Mouse (Mus musculus) embryonic facial prominence, embryonic 12.5 days (tissue): ENCODE measurements around the gene Olfr643. TPM values are rescaled to one million over a fixed set of nuclear protein-coding genes. Genes with fewer than 3 reads are reported as not detected.

Experiments
- ATAC-seq: fragments of 200-750 bp; cut with Nextera tagmentation; 2 replicates; pipeline ENCODE4 v1.8.0; 2017; ENCODE audit not compliant: insufficient number of reproducible peaks, insufficient read depth, low FRiP score, low TSS enrichment
- H3K27ac ChIP-seq: fragments of 300-500 bp; sonication (generic); 2 replicates; pipeline ENCODE4 v1.5.1; 2016; ENCODE audit warnings: mild to moderate bottlenecking
- H3K27me3 ChIP-seq: fragments of 300-500 bp; sonication (generic); 2 replicates; pipeline ENCODE4 v1.6.1; 2016; ENCODE audit warnings: mild to moderate bottlenecking, moderate library complexity
- H3K36me3 ChIP-seq: fragments of 300-500 bp; sonication (generic); 2 replicates; pipeline ENCODE4 v1.6.1; 2016; ENCODE audit warnings: mild to moderate bottlenecking
- H3K4me1 ChIP-seq: fragments of 300-500 bp; sonication (generic); 2 replicates; pipeline ENCODE4 v1.6.1; 2016
- H3K4me2 ChIP-seq: fragments of 300-500 bp; sonication (generic); replicated peaks from 2 replicates; pipeline ENCODE4 v1.6.1; 2016; ENCODE audit warnings: mild to moderate bottlenecking, moderate library complexity
- H3K4me3 ChIP-seq: fragments of 300-500 bp; sonication (generic); 2 replicates; pipeline ENCODE4 v1.5.1; 2016; ENCODE audit warnings: mild to moderate bottlenecking
- H3K9ac ChIP-seq: fragments of 300-500 bp; sonication (generic); 2 replicates; pipeline ENCODE4 v1.6.1; 2016; ENCODE audit warnings: mild to moderate bottlenecking, moderate library complexity
- H3K9me3 ChIP-seq: fragments of 300-500 bp; sonication (generic); 2 replicates; pipeline ENCODE4 v1.6.1; 2016; ENCODE audit warnings: mild to moderate bottlenecking, moderate library complexity
- WGBS: fragments of 180-500 bp; shearing (Covaris S2); methylation state at CpG from one replicate; pipeline ENCODE4 v1.1.7; 2016; 5-methylcytosine and 5-hydroxymethylcytosine counted together
- polyA plus RNA-seq: library from polyadenylated mRNA; unstranded; fragments of >200 nt; fragmentation: Nextera tagmentation; extraction: Ambion mirVana; gene quantifications from 2 replicates; pipeline ENCODE4 v1.2.1, GENCODE M21; 2016

Gene Olfr643
- polyA plus RNA-seq, 1 experiment from 2014 or later, result not detected

DNA sequence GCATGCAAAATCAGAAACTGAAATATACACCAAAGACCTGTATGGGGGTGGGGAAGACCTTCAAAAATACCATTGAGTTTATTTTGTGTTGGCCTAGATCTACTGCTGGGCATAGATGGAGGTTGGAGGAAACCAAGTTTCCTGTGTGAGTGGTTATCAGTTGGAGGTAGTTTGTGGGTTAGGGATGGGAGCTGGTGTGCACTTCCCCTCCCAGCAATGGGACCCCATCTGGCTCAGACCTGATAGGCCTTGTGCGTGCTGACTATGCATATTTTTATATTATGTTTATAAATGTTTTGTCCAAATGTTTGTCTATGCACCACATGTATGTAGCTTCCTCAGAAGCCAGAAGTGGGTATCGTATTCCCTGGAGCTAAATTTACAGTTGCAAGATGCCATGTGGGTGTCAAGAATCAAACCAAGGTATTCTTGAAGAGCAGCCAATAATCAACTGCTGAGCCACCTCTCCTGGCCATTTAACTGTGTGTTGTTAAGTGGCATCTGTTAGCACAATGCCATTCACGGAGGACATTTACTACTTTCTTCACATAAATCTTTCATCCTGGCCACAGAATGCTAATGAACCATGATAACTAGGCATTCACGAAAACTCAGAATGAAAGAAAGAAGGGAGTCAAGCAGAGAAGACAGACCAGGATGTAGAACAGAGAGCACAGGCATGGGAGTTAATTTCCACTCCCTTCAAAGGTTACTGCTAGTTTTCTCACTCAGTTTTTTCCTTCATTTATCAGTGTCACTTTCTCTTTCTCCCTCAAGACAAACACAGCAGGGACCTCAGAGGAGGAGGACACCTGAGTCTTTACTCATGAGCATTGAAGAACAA is 33.1 kb downstream of the Olfr643 start:
- H3K4me2 ChIP-seq, result no peak overlapping the region
- H3K27ac ChIP-seq, result no peak overlapping the region

DNA sequence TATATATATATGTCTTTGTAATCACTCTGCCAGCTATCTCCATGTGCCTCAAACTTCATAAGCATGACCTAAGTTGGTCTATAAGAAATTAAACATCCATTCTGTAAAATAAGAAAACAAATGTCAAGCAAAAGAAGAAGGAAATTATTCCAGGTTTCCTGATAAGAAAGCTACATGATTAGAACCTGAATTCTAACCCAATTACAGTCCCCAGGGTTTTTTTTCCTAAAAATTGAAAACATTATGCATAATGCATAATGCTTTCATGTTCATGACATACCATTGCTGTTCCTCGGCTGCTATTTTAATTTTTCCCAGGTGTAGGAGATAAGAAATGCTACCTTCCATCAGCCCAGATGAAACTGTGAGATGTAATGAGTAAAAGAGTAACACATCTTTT is 51.8 kb downstream of the Olfr643 start, which contains the start of gene Olfr645:
TSS of gene Olfr645 (minus strand) at position 101 of the 400 bp plus-strand sequence.
- Histone ChIP-seq H3K27me3 (no peaks in the 10 kb centered on the region), H3K4me3 (no peak within 1 kb of the TSS), H3K9me3 (no peaks in the 10 kb centered on the region), H3K4me2 (no peak within 1 kb of the TSS), H3K36me3 (no peaks in the 10 kb centered on the region), H3K9ac (no peak within 1 kb of the TSS), H3K4me1 (no peaks in the 10 kb centered on the region), H3K27ac (no peak within 1 kb of the TSS)
- ATAC-seq, result no peak
- WGBS, result 64% methylated on average over 1 of the region's 1 CpGs

More for the DNA sequence above, 33.1 kb downstream of the Olfr643 start:
- H3K27me3 ChIP-seq, result no peaks in the 10 kb centered on the region
- no peaks in the 10 kb centered on the region for H3K9me3 ChIP-seq
- no peak overlapping the region for H3K9ac ChIP-seq
- no peak overlapping the region for H3K4me3 ChIP-seq
- no peaks in the 10 kb centered on the region for H3K36me3 ChIP-seq
- no peak for ATAC-seq
- 74% methylated on average over 4 of the region's 4 CpGs for WGBS
- H3K4me1 ChIP-seq, result no peaks in the 10 kb centered on the region

DNA sequence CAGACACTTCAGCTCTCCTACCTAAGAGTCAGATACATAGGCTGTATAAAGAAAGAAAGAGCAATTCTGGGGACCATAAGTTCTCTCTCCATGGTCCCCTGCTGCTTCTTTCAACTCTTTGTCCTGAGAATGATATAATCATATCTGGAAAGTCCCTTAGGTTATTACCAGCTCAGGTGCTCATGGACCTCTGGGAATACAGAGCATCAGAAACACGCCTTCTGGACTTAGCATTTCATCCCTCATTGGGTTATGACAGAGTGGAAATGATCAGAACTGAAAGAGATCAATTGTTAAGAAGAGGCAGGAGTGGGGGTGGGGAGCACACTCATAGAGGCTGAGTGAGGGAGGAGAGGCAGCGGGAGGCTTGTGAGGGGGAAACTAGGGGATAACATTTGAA is 65.4 kb downstream of the Olfr643 start, which contains the start of gene Olfr644:
TSS of gene Olfr644 (minus strand) at position 101 of the 400 bp plus-strand sequence.
- WGBS, result 66% methylated on average over 2 of the region's 2 CpGs
- Histone ChIP-seq H3K4me1 (no peaks in the 10 kb centered on the region), H3K4me3 (no peak within 1 kb of the TSS), H3K27ac (no peak within 1 kb of the TSS), H3K36me3 (no peaks in the 10 kb centered on the region), H3K4me2 (no peak within 1 kb of the TSS), H3K27me3 (no peaks in the 10 kb centered on the region), H3K9me3 (no peaks in the 10 kb centered on the region), H3K9ac (no peak within 1 kb of the TSS)
- no peak for ATAC-seq

- Histone ChIP-seq H3K4me2 (no peak within 1 kb of the TSS), H3K4me3 (no peak within 1 kb of the TSS), H3K27ac (no peak within 1 kb of the TSS), H3K9ac (no peak within 1 kb of the TSS), H3K36me3 (no peaks in the 10 kb centered on the region), H3K27me3 (no peaks in the 10 kb centered on the region), H3K9me3 (no peaks in the 10 kb centered on the region), H3K4me1 (no peaks in the 10 kb centered on the region)
- ATAC-seq, result no peak
- WGBS, result 55% methylated on average over 2 of the region's 2 CpGs
Measured at GRCm38 (mm10) chr7:104061345-104061744, 75.9 kb downstream of the Olfr643 start, which contains the start of gene 4930516K23Rik. 4930516K23Rik (minus strand) TSS chr7:104061445.

DNA sequence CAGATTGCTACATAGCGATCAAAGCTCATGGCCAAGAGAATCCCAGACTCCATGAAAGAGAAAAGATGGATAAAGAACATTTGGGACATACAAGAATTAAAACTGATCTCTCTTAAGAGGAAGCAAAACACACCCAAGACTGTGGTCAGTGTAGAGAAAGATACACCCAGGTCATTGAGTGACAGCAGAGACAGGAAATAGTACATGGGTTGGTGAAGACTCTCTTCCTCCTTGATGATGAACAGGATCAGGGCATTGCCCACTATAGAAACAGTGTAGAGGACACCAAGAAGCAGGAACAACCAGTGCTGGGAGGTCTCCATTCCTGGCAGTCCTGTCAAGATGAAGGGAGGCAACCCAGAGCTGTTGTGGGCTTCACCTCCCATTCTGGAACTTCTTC is 78.0 kb downstream of the Olfr643 start:
- H3K27ac ChIP-seq, result no peak overlapping the region
- no peak overlapping the region for H3K4me2 ChIP-seq
- H3K36me3 ChIP-seq, result no peaks in the 10 kb centered on the region
- H3K4me3 ChIP-seq, result no peak overlapping the region
- H3K4me1 ChIP-seq, result no peaks in the 10 kb centered on the region
- 91% methylated on average over 1 of the region's 1 CpGs for WGBS
- ATAC-seq, result no peak
- no peaks in the 10 kb centered on the region for H3K9me3 ChIP-seq
- H3K27me3 ChIP-seq, result no peaks in the 10 kb centered on the region
- H3K9ac ChIP-seq, result no peak overlapping the region

DNA sequence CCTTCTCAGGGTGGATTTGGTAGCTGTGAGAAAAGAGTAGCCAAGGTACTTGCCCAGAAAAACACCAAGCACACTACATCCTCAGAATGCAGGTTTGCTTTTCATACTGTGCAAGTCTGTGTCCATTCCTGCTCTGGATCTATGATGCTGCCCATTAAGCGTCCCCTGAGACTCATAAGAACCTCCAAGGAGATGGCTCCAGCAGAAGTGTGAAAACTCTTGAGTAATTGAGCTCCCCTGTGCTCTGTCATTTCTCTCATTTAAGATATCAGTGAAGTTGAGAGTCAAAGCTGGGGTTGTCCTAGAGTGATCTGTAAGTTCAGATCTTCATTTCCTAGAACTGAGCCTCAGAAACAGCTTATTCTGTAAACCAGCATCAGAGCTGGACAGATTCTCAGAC is 84.6 kb downstream of the Olfr643 start, which contains the start of gene Olfr642:
TSS of gene Olfr642 (minus strand) at position 101 of the 400 bp plus-strand sequence.
- H3K4me1 ChIP-seq, result no peaks in the 10 kb centered on the region
- no peak within 1 kb of the TSS for H3K4me3 ChIP-seq
- H3K27ac ChIP-seq, result no peak within 1 kb of the TSS
- H3K9me3 ChIP-seq, result no peaks in the 10 kb centered on the region
- H3K4me2 ChIP-seq, result no peak within 1 kb of the TSS
- 61% methylated on average over 1 of the region's 1 CpGs for WGBS
- H3K36me3 ChIP-seq, result no peaks in the 10 kb centered on the region
- no peak for ATAC-seq
- H3K9ac ChIP-seq, result no peak within 1 kb of the TSS
- H3K27me3 ChIP-seq, result no peaks in the 10 kb centered on the region

DNA sequence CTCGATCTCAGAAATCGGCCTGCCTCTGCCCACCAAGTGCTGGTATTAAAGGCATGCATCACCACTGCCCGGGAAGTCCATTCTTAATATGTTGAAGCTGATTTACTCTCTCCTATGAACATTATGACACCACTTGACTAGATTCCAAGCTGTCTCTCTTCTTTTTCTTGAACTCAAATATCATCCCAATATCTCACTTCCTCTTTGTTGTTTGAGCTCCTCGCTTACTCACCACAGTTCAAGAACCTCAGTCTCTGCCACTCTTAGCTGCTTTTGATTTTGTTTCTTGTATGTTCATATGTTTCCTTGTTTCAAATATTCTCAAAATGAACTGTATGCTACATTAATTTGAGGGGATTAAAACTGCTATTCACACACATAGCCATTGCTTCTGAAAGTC is 86.5 kb downstream of the Olfr643 start:
- Histone ChIP-seq H3K36me3 (no peaks in the 10 kb centered on the region), H3K9ac (no peak overlapping the region), H3K4me1 (no peaks in the 10 kb centered on the region), H3K4me2 (no peak overlapping the region), H3K27ac (no peak overlapping the region), H3K9me3 (no peaks in the 10 kb centered on the region), H3K4me3 (no peak overlapping the region), H3K27me3 (no peaks in the 10 kb centered on the region)
- no peak for ATAC-seq
- 83% methylated on average over 4 of the region's 4 CpGs for WGBS

DNA sequence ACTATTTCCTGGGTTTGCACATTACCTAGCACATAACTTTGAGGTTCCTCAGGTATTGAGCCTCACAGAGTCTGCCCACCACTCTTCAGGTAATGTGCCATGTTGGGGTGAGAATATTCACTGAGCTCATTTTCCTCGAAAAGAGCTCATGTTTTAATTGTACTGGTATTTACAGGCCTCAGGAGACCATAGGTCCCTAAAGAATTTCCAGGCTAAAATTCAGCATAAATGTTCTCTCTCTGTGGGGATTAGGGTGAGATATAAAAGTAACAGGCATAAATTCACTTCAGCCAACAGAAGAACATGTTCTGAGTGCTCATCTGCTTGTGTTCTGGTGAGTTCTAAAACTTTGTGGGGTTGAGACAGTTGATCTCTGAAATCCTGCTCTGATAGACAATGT is 102.1 kb downstream of the Olfr643 start, which contains the start of gene Olfr641:
TSS of gene Olfr641 (plus strand) at position 301 of the 400 bp plus-strand sequence.
- Histone ChIP-seq H3K9me3 (no peaks in the 10 kb centered on the region), H3K27ac (no peak within 1 kb of the TSS), H3K4me3 (no peak within 1 kb of the TSS), H3K36me3 (no peaks in the 10 kb centered on the region), H3K9ac (no peak within 1 kb of the TSS), H3K4me1 (no peaks in the 10 kb centered on the region), H3K4me2 (no peak within 1 kb of the TSS), H3K27me3 (no peaks in the 10 kb centered on the region)
- ATAC-seq, result no peak
- 73% methylated on average over 1 of the region's 1 CpGs for WGBS

DNA sequence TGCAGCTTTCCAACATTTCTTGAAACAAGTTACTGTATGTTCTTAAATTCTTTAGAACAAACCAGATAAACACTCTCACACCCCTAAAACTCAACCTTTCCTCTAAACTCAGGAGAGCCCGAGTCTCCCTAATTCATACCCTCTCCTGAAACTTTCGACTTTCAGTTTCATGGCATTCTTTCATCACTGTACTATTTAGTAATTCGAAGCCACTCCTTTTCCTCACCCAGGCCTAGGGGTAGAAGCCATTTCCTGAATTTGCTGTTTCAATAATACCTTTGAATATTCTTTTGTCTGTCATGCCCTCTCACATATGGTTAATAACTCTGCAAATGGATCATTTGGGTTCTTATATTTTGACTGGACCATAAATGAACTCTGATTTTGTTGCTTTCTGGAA is 110.2 kb downstream of the Olfr643 start:
- H3K4me2 ChIP-seq, result no peak overlapping the region
- 84% methylated on average over 3 of the region's 3 CpGs for WGBS
- no peak overlapping the region for H3K9ac ChIP-seq
- H3K4me1 ChIP-seq, result no peaks in the 10 kb centered on the region
- H3K36me3 ChIP-seq, result no peaks in the 10 kb centered on the region
- H3K9me3 ChIP-seq, result no peaks in the 10 kb centered on the region
- no peak for ATAC-seq
- H3K27me3 ChIP-seq, result no peaks in the 10 kb centered on the region
- no peak overlapping the region for H3K27ac ChIP-seq
- H3K4me3 ChIP-seq, result no peak overlapping the region

GRCm38 (mm10) chr7:104025473-104025872 is 111.7 kb downstream of the Olfr643 start, which contains the start of gene Olfr640:
Olfr640 (minus strand) TSS chr7:104025573.
- no peak for ATAC-seq
- Histone ChIP-seq H3K4me3 (no peak within 1 kb of the TSS), H3K9ac (no peak within 1 kb of the TSS), H3K27ac (no peak within 1 kb of the TSS), H3K4me2 (no peak within 1 kb of the TSS), H3K36me3 (no peaks in the 10 kb centered on the region), H3K27me3 (no peaks in the 10 kb centered on the region), H3K4me1 (no peaks in the 10 kb centered on the region), H3K9me3 (no peaks in the 10 kb centered on the region)
- 86% methylated on average over 6 of the region's 6 CpGs for WGBS

- Histone ChIP-seq H3K27me3 (no peaks in the 10 kb centered on the region), H3K4me3 (no peak overlapping the region), H3K9me3 (no peaks in the 10 kb centered on the region), H3K27ac (no peak overlapping the region), H3K4me1 (no peaks in the 10 kb centered on the region), H3K4me2 (no peak overlapping the region), H3K36me3 (no peaks in the 10 kb centered on the region), H3K9ac (no peak overlapping the region)
- ATAC-seq, result no peak
- 89% methylated on average over 6 of the region's 6 CpGs for WGBS
Measured at GRCm38 (mm10) chr7:104021651-104022050, 115.6 kb downstream of the Olfr643 start.

- no peak overlapping the region for H3K4me3 ChIP-seq
- H3K4me1 ChIP-seq, result no peaks in the 10 kb centered on the region
- no peak overlapping the region for H3K27ac ChIP-seq
- no peaks in the 10 kb centered on the region for H3K36me3 ChIP-seq
- no peak overlapping the region for H3K9ac ChIP-seq
- H3K4me2 ChIP-seq, result no peak overlapping the region
- no peaks in the 10 kb centered on the region for H3K9me3 ChIP-seq
- no peak for ATAC-seq
- 83% methylated on average over 1 of the region's 1 CpGs for WGBS
- no peaks in the 10 kb centered on the region for H3K27me3 ChIP-seq
Measured at GRCm38 (mm10) chr7:104018953-104019352, 118.3 kb downstream of the Olfr643 start.
